Mouse (Mus musculus) left cerebral cortex, adult 18-20 months (tissue): ENCODE results near the gene Ccdc81. TPM values are rescaled to one million over a fixed set of nuclear protein-coding genes. Genes with fewer than 3 reads are reported as not detected.

Experiments
- total RNA-seq, 2 experiments: library from RNA; stranded (reverse); gene quantifications; 2 replicates each; pipeline ENCODE4 v1.2.3; 2021

The Ccdc81 gene
- total RNA-seq, 2 experiments from 2014 or later, result 0.28 to 0.44 TPM

Other genes with a start within 250 kb of the Ccdc81 start
- gene Hikeshi, start 37.6 kb upstream of the Ccdc81 start, total RNA-seq, result 10 to 100 TPM; 83.6 to 84.5 TPM
- gene Eed, start 77.4 kb upstream of the Ccdc81 start, total RNA-seq, result 10 to 100 TPM; 34.2 to 39.2 TPM
- 100 to 1,000 TPM; 139 to 141 TPM for gene Picalm, start 226.6 kb upstream of the Ccdc81 start, total RNA-seq